Mouse (Mus musculus) kidney, postnatal 0 days (tissue): ENCODE results near the gene Tbc1d1. TPM values are rescaled to one million over a fixed set of nuclear protein-coding genes. Genes with fewer than 3 reads are reported as not detected.

Experiments
- ATAC-seq: fragments of 200-750 bp; cut with Nextera tagmentation; replicated peaks from 2 replicates; pipeline ENCODE4 v1.8.0; 2017; ENCODE audit warnings: low read depth, moderate number of reproducible peaks, moderate TSS enrichment, moderate library complexity; ENCODE audit not compliant: low FRiP score
- DNase-seq: peaks from one replicate; pipeline ENCODE4 v3.0.0-alpha.2; 2016; ENCODE audit warnings: low spot score
- H3K27ac ChIP-seq: fragments of 300-500 bp; sonication (generic); 2 replicates; pipeline ENCODE4 v1.5.1; 2014; ENCODE audit warnings: mild to moderate bottlenecking
- H3K27me3 ChIP-seq: fragments of 300-500 bp; sonication (generic); 2 replicates; pipeline ENCODE4 v1.6.1; 2014; ENCODE audit warnings: low read length, mixed read lengths; ENCODE audit not compliant: insufficient read depth
- H3K36me3 ChIP-seq: fragments of 300-500 bp; sonication (generic); 2 replicates; pipeline ENCODE4 v1.6.1; 2014; ENCODE audit warnings: low read length, mixed read lengths; ENCODE audit not compliant: insufficient read depth
- H3K4me1 ChIP-seq: fragments of 300-500 bp; sonication (generic); replicated peaks from 2 replicates; pipeline ENCODE4 v1.6.1; 2014; ENCODE audit warnings: antibody characterized with exemption, low read length, mixed read lengths; ENCODE audit not compliant: insufficient read depth
- H3K4me2 ChIP-seq: fragments of 300-500 bp; sonication (generic); 2 replicates; pipeline ENCODE4 v1.6.1; 2014; ENCODE audit warnings: mild to moderate bottlenecking, low read length, moderate library complexity, mixed read lengths
- H3K4me3 ChIP-seq: fragments of 300-500 bp; sonication (generic); replicated peaks from 2 replicates; pipeline ENCODE4 v1.5.1; 2014; ENCODE audit warnings: low read depth, low read length
- H3K9ac ChIP-seq: fragments of 300-500 bp; sonication (generic); 2 replicates; pipeline ENCODE4 v1.6.1; 2014; ENCODE audit warnings: low read depth, low read length
- H3K9me3 ChIP-seq: fragments of 300-500 bp; sonication (generic); replicated peaks from 2 replicates; pipeline ENCODE4 v1.6.1; 2016; ENCODE audit warnings: low read length, inconsistent platforms, mixed read lengths
- CTCF ChIP-seq: IDR thresholded peaks from 2 replicates; pipeline ENCODE4 v1.5.1; 2016; ENCODE audit warnings: antibody characterized with exemption, low read depth, mild to moderate bottlenecking, moderate library complexity
- WGBS: fragments of 180-500 bp; shearing (Covaris S2); extraction: QIAGEN DNeasy Blood & Tissue Kit; methylation state at CpG from one replicate; pipeline ENCODE4 v1.1.7; 2014; 5-methylcytosine and 5-hydroxymethylcytosine counted together
- polyA plus RNA-seq: library from polyadenylated mRNA; unstranded; fragments of >200 nt; fragmentation: Nextera tagmentation; extraction: Ambion mirVana; gene quantifications from 2 replicates; pipeline ENCODE4 v1.2.1, GENCODE M21; 2015

Gene Tbc1d1
- polyA plus RNA-seq, 1 experiment from 2014 or later = 26.2 TPM

- Histone ChIP-seq H3K4me2 (no peak overlapping the region), H3K27me3 (no peaks in the 10 kb centered on the region), H3K36me3 (no peaks in the 10 kb centered on the region), H3K9ac (no peak overlapping the region), H3K4me1 (peaks cover 20% of the 10 kb centered on the region), H3K27ac (no peak overlapping the region; the same call in 1 of the 2 replicates), H3K9me3 (no peaks in the 10 kb centered on the region), H3K4me3 (no peak overlapping the region)
- 22% methylated on average over 6 of the region's 6 CpGs for WGBS
- peak; percentile 50 for ATAC-seq
- TF ChIP-seq CTCF = no peak
- no peak for DNase-seq
Measured at GRCm38 (mm10) chr5:64243666-64244065, 87.6 kb downstream of the Tbc1d1 start.

- Histone ChIP-seq H3K27ac (no peak overlapping the region; the same call in 1 of the 2 replicates), H3K9ac (no peak overlapping the region), H3K27me3 (no peaks in the 10 kb centered on the region), H3K4me2 (no peak overlapping the region), H3K4me1 (peaks cover 20% of the 10 kb centered on the region), H3K36me3 (no peaks in the 10 kb centered on the region), H3K9me3 (no peaks in the 10 kb centered on the region), H3K4me3 (no peak overlapping the region)
- ATAC-seq (no peak), DNase-seq (no peak)
- no peak for TF ChIP-seq CTCF
- 44% methylated on average over 3 of the region's 3 CpGs for WGBS
Measured at GRCm38 (mm10) chr5:64244283-64244682, 88.2 kb downstream of the Tbc1d1 start.

GRCm38 (mm10) chr5:64244745-64245144 is 88.6 kb downstream of the Tbc1d1 start:
- peaks cover 20% of the 10 kb centered on the region for H3K4me1 ChIP-seq
- ATAC-seq (no peak), DNase-seq (no peak)
- 65% methylated on average over 5 of the region's 5 CpGs for WGBS
- H3K36me3 ChIP-seq = no peaks in the 10 kb centered on the region
- no peak overlapping the region for H3K27ac ChIP-seq
- no peaks in the 10 kb centered on the region for H3K27me3 ChIP-seq
- no peaks in the 10 kb centered on the region for H3K9me3 ChIP-seq
- TF ChIP-seq CTCF = no peak
- no peak overlapping the region for H3K9ac ChIP-seq
- no peak overlapping the region for H3K4me3 ChIP-seq
- no peak overlapping the region for H3K4me2 ChIP-seq

- no peak for TF ChIP-seq CTCF
- 0 out of 2 replicates have a peak overlapping the region, but pooled peaks have one; percentile 15 for H3K27ac ChIP-seq
- no peak overlapping the region for H3K9ac ChIP-seq
- no peaks in the 10 kb centered on the region for H3K9me3 ChIP-seq
- peaks cover 5% of the 10 kb centered on the region; the same call in 1 of the 2 replicates for H3K4me1 ChIP-seq
- H3K36me3 ChIP-seq = no peaks in the 10 kb centered on the region
- no peaks in the 10 kb centered on the region for H3K27me3 ChIP-seq
- 49% methylated on average over 5 of the region's 5 CpGs for WGBS
- no peak overlapping the region for H3K4me3 ChIP-seq
- ATAC-seq = peak; percentile 80
- no peak overlapping the region for H3K4me2 ChIP-seq
- DNase-seq = no peak
Measured at GRCm38 (mm10) chr5:64251435-64251834, 95.3 kb downstream of the Tbc1d1 start.

GRCm38 (mm10) chr5:64254278-64254677 is 98.2 kb downstream of the Tbc1d1 start:
- Histone ChIP-seq H3K4me2 (no peak overlapping the region), H3K9ac (no peak overlapping the region), H3K9me3 (no peaks in the 10 kb centered on the region), H3K27ac (peak overlapping the region; percentile 39), H3K27me3 (no peaks in the 10 kb centered on the region), H3K4me1 (peaks cover 5% of the 10 kb centered on the region; the same call in 1 of the 2 replicates), H3K36me3 (peaks cover 10% of the 10 kb centered on the region; the same call in 1 of the 2 replicates), H3K4me3 (no peak overlapping the region)
- no peak for TF ChIP-seq CTCF
- no peak for ATAC-seq
- no peak for DNase-seq
- 76% methylated on average over 3 of the region's 3 CpGs for WGBS

- H3K4me3 ChIP-seq = no peak overlapping the region
- H3K4me1 ChIP-seq = peaks cover 5% of the 10 kb centered on the region; the same call in 1 of the 2 replicates
- peaks cover 10% of the 10 kb centered on the region; the same call in 1 of the 2 replicates for H3K36me3 ChIP-seq
- 71% methylated on average over 6 of the region's 6 CpGs for WGBS
- H3K27ac ChIP-seq = 0 out of 2 replicates have a peak overlapping the region, but pooled peaks have one; percentile 20
- no peaks in the 10 kb centered on the region for H3K9me3 ChIP-seq
- TF ChIP-seq CTCF = no peak
- ATAC-seq (peak; percentile 37; the same call in 1 of the 2 replicates), DNase-seq (no peak)
- no peak overlapping the region for H3K4me2 ChIP-seq
- no peak overlapping the region for H3K9ac ChIP-seq
- H3K27me3 ChIP-seq = no peaks in the 10 kb centered on the region
Measured at GRCm38 (mm10) chr5:64254988-64255387, 98.9 kb downstream of the Tbc1d1 start.

GRCm38 (mm10) chr5:64263348-64263747 is 107.2 kb downstream of the Tbc1d1 start:
- no peak for TF ChIP-seq CTCF
- Histone ChIP-seq H3K36me3 (0 out of 2 replicates have a peak, but pooled peaks cover 4% of the 10 kb centered on the region), H3K27ac (no peak overlapping the region), H3K4me2 (no peak overlapping the region), H3K9ac (no peak overlapping the region), H3K9me3 (no peaks in the 10 kb centered on the region), H3K4me1 (0 out of 2 replicates have a peak, but pooled peaks cover 3% of the 10 kb centered on the region), H3K27me3 (no peaks in the 10 kb centered on the region), H3K4me3 (no peak overlapping the region)
- WGBS = 75% methylated on average over 11 of the region's 11 CpGs
- ATAC-seq = no peak
- no peak for DNase-seq
